Mouse (Mus musculus) cerebellum, adult 2 months (tissue): ENCODE results near the gene Abca7. TPM values are rescaled to one million over a fixed set of nuclear protein-coding genes. Genes with fewer than 3 reads are reported as not detected.

Experiments used
- DNase-seq, 2 experiments: peaks; one replicate each; pipeline ENCODE4 v3.0.0; 2021
- H3K27ac ChIP-seq: fragments of 200-500 bp; 2 replicates; pipeline ENCODE4 v1.5.1; 2012; ENCODE audit warnings: low read length, control low read depth, inconsistent platforms; ENCODE audit not compliant: insufficient read depth
- H3K27me3 ChIP-seq: fragments of 200-500 bp; 2 replicates; pipeline ENCODE4 v1.6.1; 2012; ENCODE audit warnings: inconsistent platforms, mild to moderate bottlenecking, low read length, moderate library complexity; ENCODE audit not compliant: control insufficient read depth, insufficient read depth
- H3K4me1 ChIP-seq: fragments of 200-500 bp; 2 replicates; pipeline ENCODE4 v1.6.1; 2011; ENCODE audit warnings: low read length; ENCODE audit not compliant: control insufficient read depth, insufficient read depth
- H3K4me3 ChIP-seq: fragments of 200-500 bp; replicated peaks from 2 replicates; pipeline ENCODE3; 2011; ENCODE audit warnings: mild to moderate bottlenecking, low read depth, low read length, control low read depth; ENCODE audit not compliant: insufficient read depth
- CTCF ChIP-seq: fragments of 200-500 bp; IDR thresholded peaks from 2 replicates; pipeline ENCODE4 v1.5.1; 2011; ENCODE audit warnings: low read depth, mild to moderate bottlenecking, control low read depth, low read length, moderate library complexity, borderline replicate concordance; ENCODE audit not compliant: insufficient read depth
- POLR2A ChIP-seq: fragments of 200-500 bp; IDR thresholded peaks from 2 replicates; pipeline ENCODE4 v1.6.1; 2011; ENCODE audit warnings: low read length, control low read depth, borderline replicate concordance; ENCODE audit not compliant: insufficient read depth
- WGBS: fragments of 180-500 bp; shearing (Covaris S2); methylation state at CpG from one replicate; pipeline ENCODE4 v1.1.7; 2018; 5-methylcytosine and 5-hydroxymethylcytosine counted together
- polyA plus RNA-seq: library from polyadenylated mRNA; depleted of rRNA; stranded (reverse); fragments of >200 nt; gene quantifications from 2 replicates; pipeline ENCODE4 v1.2.3, GENCODE M21; 2012

Abca7 gene
- polyA plus RNA-seq, 1 experiment, result 31.1 TPM

DNA sequence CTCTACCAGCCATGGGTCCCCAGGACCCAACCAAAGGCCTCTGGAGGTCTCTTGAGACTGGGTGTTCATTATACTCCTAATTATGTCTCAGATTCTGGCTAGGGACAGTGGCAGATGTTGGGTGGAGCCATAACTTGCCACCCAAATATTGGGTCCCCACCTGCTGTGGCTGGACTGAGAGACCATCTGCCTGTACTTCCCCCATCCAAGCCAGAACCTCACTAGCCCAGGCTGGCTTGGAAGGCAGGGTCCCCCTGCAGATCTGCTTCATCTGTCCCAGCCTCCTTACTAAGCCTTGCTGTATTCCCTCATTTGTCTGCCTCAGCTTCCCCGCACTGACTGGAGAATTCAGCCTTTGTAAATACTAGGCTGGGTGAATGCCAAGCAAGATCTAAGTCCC lies 28.1 kb upstream of the Abca7 start:
- no peak overlapping the region for H3K4me3 ChIP-seq
- H3K4me1 ChIP-seq, result peaks cover 37% of the 10 kb centered on the region
- H3K27ac ChIP-seq, result no peak overlapping the region
- WGBS, result 31% methylated on average over 1 of the region's 1 CpGs
- TF ChIP-seq POLR2A (no peak), CTCF (no peak)
- no peaks in the 10 kb centered on the region for H3K27me3 ChIP-seq
- no peak for DNase-seq

GRCm38 (mm10) chr10:79969124-79969568 lies 27.1 kb upstream of the Abca7 start:
- no peak for TF ChIP-seq POLR2A
- TF ChIP-seq CTCF, result no peak

DNA sequence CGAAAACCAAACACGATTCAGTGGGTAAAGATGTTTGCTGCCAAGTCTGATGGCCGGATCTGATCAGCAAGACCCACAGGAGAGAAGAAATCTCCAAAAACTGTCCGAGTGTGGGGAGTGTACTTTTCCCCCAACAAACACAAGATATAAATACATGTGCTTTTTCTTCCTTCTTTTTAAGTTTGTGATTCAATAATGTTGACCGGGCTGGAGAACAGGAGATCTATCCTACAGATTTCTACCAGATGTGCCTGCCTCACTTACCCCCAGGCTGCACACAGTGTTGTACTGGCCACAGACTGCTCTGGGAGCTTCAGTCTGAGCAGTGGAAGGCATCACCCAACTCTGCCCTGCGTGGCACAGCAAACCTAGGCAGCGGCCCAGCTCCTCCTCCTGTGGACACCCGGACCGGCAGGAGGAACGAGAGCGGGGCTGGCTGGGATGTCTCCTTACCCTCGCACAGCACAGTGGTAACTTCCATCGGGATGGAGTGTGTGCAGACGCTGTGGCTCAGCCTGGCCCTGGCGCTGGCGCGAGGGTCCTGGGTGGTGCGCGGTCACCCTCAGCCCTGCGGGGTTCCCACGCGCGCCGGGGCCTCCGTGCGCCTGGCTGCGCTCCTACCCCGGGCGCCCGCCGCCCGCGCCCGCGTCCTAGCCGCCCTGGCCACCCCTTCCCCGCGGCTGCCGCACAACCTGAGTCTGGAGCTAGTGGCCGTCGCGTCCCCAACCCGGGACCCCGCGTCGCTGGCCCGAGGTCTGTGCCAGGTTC lies 25.7 kb upstream of the Abca7 start, which contains the start of gene Grin3b:
Grin3b (plus strand) TSS at position 301 of the 768 bp plus-strand sequence.
- WGBS, result 5% methylated on average over 47 of the region's 47 CpGs
- TF ChIP-seq POLR2A (no peak), CTCF (no peak)
- no peaks in the 10 kb centered on the region for H3K27me3 ChIP-seq
- H3K4me1 ChIP-seq, result peaks cover 37% of the 10 kb centered on the region
- H3K27ac ChIP-seq, result no peak within 1 kb of the TSS
- peak within 1 kb of the TSS; percentile 45 for H3K4me3 ChIP-seq
- DNase-seq, result peak in 1 of 2 experiments; percentile 58

More at GRCm38 (mm10) chr10:79969124-79969568, 27.1 kb upstream of the Abca7 start:
- no peak overlapping the region for H3K4me3 ChIP-seq
- WGBS, result 11% methylated on average over 3 of the region's 3 CpGs
- peaks cover 37% of the 10 kb centered on the region for H3K4me1 ChIP-seq
- H3K27me3 ChIP-seq, result no peaks in the 10 kb centered on the region
- H3K27ac ChIP-seq, result no peak overlapping the region
- no peak for DNase-seq

DNA sequence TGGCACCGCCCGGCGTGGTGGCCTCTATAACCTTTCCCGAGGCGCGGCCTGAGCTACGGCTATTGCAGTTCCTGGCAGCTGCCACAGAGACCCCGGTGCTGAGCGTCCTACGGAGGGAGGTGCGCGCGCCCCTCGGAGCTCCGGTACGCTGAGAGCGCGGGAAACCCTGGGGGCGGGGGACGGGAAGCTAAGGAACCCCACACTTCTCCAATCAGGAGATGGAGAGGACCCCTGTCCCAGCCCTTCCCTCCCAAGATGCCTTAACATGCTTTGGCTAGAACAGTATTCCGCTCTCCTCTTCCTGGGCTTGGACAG lies 25.2 kb upstream of the Abca7 start:
- peak overlapping the region; percentile 28 for H3K4me3 ChIP-seq

DNA sequence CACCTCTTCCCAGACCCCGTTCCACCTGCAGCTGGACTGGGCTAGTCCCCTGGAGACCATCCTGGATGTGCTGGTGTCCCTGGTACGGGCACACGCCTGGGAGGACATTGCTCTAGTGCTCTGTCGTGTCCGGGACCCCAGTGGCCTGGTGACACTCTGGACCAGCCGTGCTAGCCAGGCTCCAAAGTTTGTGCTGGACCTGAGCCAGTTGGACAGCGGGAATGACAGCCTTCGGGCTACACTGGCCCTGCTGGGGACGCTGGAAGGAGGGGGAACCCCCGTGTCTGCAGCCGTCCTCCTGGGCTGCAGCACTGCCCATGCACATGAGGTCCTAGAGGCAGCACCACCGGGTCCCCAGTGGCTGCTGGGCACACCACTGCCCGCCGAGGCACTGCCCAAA lies 23.5 kb upstream of the Abca7 start:
- Histone ChIP-seq H3K27me3 (no peaks in the 10 kb centered on the region), H3K4me1 (peaks cover 15% of the 10 kb centered on the region), H3K4me3 (no peak overlapping the region), H3K27ac (no peak overlapping the region)
- TF ChIP-seq CTCF (no peak), POLR2A (no peak)
- DNase-seq, result no peak
- WGBS, result 22% methylated on average over 14 of the region's 14 CpGs

More for the DNA sequence above, 25.2 kb upstream of the Abca7 start:
- no peak for DNase-seq
- TF ChIP-seq POLR2A (no peak), CTCF (no peak)
- 11% methylated on average over 21 of the region's 21 CpGs for WGBS
- Histone ChIP-seq H3K27me3 (no peaks in the 10 kb centered on the region), H3K4me1 (peaks cover 32% of the 10 kb centered on the region), H3K27ac (no peak overlapping the region)

- H3K4me3 ChIP-seq, result no peak overlapping the region
- H3K4me1 ChIP-seq, result peaks cover 7% of the 10 kb centered on the region; the same call in 1 of the 2 replicates
- no peak for TF ChIP-seq CTCF
- TF ChIP-seq POLR2A, result no peak
- WGBS, result 87% methylated on average over 21 of the region's 21 CpGs
- no peak overlapping the region for H3K27ac ChIP-seq
- DNase-seq, result no peak
- H3K27me3 ChIP-seq, result no peaks in the 10 kb centered on the region
Observed at GRCm38 (mm10) chr10:79974087-79974486, 22.2 kb upstream of the Abca7 start.

DNA sequence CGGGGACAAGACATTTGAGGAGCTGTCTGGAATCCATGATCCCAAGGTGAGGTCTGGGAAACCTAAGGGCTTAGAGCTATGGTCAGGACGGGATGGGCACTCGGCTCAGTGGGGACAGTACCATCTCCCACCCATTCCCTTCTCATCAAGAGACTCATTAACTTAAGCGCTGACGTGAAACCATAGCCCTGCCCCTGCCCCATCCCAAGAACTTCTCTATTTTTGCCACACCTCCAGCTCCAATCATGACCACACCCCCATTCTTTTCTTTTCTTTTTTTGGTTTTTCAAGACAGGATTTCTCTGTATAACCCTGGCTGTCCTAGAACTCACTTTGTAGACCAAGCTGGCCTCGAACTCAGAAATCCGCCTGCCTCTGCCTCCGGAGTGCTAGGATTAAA lies 21.6 kb upstream of the Abca7 start:
- 85% methylated on average over 8 of the region's 8 CpGs for WGBS
- DNase-seq, result no peak

DNA sequence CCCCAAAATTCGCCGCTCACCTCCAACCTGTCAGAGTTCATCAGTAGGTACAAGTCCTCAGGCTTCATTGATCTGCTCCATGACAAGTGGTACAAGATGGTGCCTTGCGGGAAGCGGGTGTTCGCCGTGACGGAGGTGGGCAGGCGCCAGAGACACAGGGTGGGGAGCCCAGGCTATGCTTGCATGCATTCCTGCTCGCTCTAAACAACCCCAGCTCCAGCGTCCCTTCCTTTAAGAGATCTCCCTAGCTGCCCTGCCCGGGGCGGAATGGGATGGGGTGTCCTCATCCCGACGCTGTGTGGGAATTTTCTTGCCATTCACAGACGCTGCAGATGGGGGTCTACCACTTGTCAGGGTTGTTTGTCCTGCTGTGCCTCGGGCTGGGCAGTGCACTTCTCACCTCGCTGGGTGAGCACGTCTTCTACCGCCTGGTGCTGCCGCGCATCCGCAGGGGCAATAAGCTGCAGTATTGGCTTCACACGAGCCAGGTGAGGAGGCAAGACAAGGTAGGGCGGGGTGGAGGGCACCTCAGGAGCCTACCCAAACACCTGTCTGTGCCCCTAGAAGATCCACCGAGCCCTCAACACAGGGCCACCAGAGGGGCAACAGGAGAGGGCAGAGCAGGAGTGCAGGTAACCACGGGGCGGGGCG lies 20.1 kb upstream of the Abca7 start:
- DNase-seq, result no peak
- H3K27me3 ChIP-seq, result no peaks in the 10 kb centered on the region
- 86% methylated on average over 28 of the region's 28 CpGs for WGBS
- H3K4me3 ChIP-seq, result no peak overlapping the region
- no peak for TF ChIP-seq CTCF
- TF ChIP-seq POLR2A, result no peak
- peaks cover 5% of the 10 kb centered on the region for H3K4me1 ChIP-seq
- no peak overlapping the region for H3K27ac ChIP-seq

More for the DNA sequence above, 21.6 kb upstream of the Abca7 start:
- no peak for TF ChIP-seq POLR2A
- TF ChIP-seq CTCF, result no peak
- no peaks in the 10 kb centered on the region for H3K27me3 ChIP-seq
- H3K4me3 ChIP-seq, result no peak overlapping the region
- peaks cover 1% of the 10 kb centered on the region; the same call in 1 of the 2 replicates for H3K4me1 ChIP-seq
- no peak overlapping the region for H3K27ac ChIP-seq
